Mouse (Mus musculus) Patski (cell line): ENCODE measurements around the gene Cacnb2. TPM values are rescaled to one million over a fixed set of nuclear protein-coding genes. Genes with fewer than 3 reads are reported as not detected.

Experiments used
- ATAC-seq: fragments of 100-300 bp; one replicate; pipeline ENCODE4 v1.8.0; 2021
- CTCF ChIA-PET: fragments of 350-600 bp; sonication (Branson Sonifier 250); formaldehyde crosslinking; loops from one replicate; lab custom pipeline; 2022; ENCODE audit warnings: inconsistent platforms; lab: Charles Lee
- POLR2A ChIA-PET: fragments of 350-600 bp; sonication (Branson Sonifier 250); formaldehyde crosslinking; loops from one replicate; lab custom pipeline; 2022; ENCODE audit warnings: antibody characterized with exemption, inconsistent platforms; lab: Charles Lee
- DNase-seq: peaks from one replicate; pipeline ENCODE4 v3.0.0-alpha.2; 2011; ENCODE audit warnings: low read depth, low spot score
- H3K27me3 ChIP-seq: fragments of 371-371 bp; one replicate; pipeline ENCODE4 v1.5.1; 2021
- CTCF ChIP-seq: fragments of 100-300 bp; IDR thresholded peaks from one replicate; pipeline ENCODE4 v1.5.1; 2021
- in situ Hi-C: fragments of 300-500 bp; cut with MboI; formaldehyde crosslinking; loops from 3 replicates; pipeline ENCODE4 v1.11.1; 2018; ENCODE audit warnings: low pct_unique_long_range_greater_than_20kb, mixed read lengths
- polyA plus RNA-seq: library from polyadenylated mRNA; unstranded; gene quantifications from one replicate; pipeline ENCODE4 v1.2.3, GENCODE M21; 2021

Cacnb2 gene
- polyA plus RNA-seq, 1 experiment from 2014 or later: 0.91 TPM

GRCm38 (mm10) chr2:14769448-14769847, 166.6 kb downstream of the Cacnb2 start:
- in situ Hi-C loops: no loop called here
- no peak for TF ChIP-seq CTCF
- ATAC-seq (peak; percentile 47), DNase-seq (no peak)
- no peaks in the 10 kb centered on the region for H3K27me3 ChIP-seq
- ChIA-PET CTCF (no interaction called here), POLR2A (no interaction called here)

GRCm38 (mm10) chr2:14770635-14771034, 167.7 kb downstream of the Cacnb2 start:
- no peak for ATAC-seq
- ChIA-PET POLR2A (no interaction called here), CTCF (no interaction called here)
- no peaks in the 10 kb centered on the region for H3K27me3 ChIP-seq
- in situ Hi-C loops: no loop called here
- no peak for TF ChIP-seq CTCF
- DNase-seq: no peak

GRCm38 (mm10) chr2:14774375-14774774, 171.5 kb downstream of the Cacnb2 start:
- POLR2A ChIA-PET: no interaction called here
- TF ChIP-seq CTCF: no peak

GRCm38 (mm10) chr2:14774857-14775495, 172.1 kb downstream of the Cacnb2 start:
- ChIA-PET CTCF (interaction anchor here (1.7 kb wide), 1 partner anchor 13 kb away, joined by 6 read pairs; no protein-coding TSS in a partner anchor), POLR2A (no interaction called here)
- ATAC-seq: no peak
- in situ Hi-C loops: no loop called here
- DNase-seq: no peak
- TF ChIP-seq CTCF: no peak
- no peaks in the 10 kb centered on the region for H3K27me3 ChIP-seq

More at GRCm38 (mm10) chr2:14774375-14774774, 171.5 kb downstream of the Cacnb2 start:
- CTCF ChIA-PET: interaction anchor here (1.7 kb wide), 1 partner anchor 13 kb away, joined by 6 read pairs; no protein-coding TSS in a partner anchor
- DNase-seq (no peak), ATAC-seq (no peak)
- in situ Hi-C loops: no loop called here
- H3K27me3 ChIP-seq: no peaks in the 10 kb centered on the region

- ChIA-PET CTCF (no interaction called here), POLR2A (no interaction called here)
- no peaks in the 10 kb centered on the region for H3K27me3 ChIP-seq
- no peak for DNase-seq
- TF ChIP-seq CTCF: no peak
- ATAC-seq: no peak
- in situ Hi-C loops: no loop called here
Measured at GRCm38 (mm10) chr2:14787983-14788382, 185.1 kb downstream of the Cacnb2 start.

GRCm38 (mm10) chr2:14801446-14802046, 198.7 kb downstream of the Cacnb2 start:
- TF ChIP-seq CTCF: no peak
- DNase-seq: no peak
- no peaks in the 10 kb centered on the region for H3K27me3 ChIP-seq
- in situ Hi-C loops: no loop called here
- ATAC-seq: no peak
- ChIA-PET POLR2A (no interaction called here), CTCF (no interaction called here)

GRCm38 (mm10) chr2:14807650-14808347, 204.9 kb downstream of the Cacnb2 start:
- no peak for DNase-seq
- ATAC-seq: peak; percentile 21
- POLR2A ChIA-PET: no interaction called here
- in situ Hi-C loops: no loop called here
- no peak for TF ChIP-seq CTCF
- no peaks in the 10 kb centered on the region for H3K27me3 ChIP-seq
- CTCF ChIA-PET: no interaction called here

GRCm38 (mm10) chr2:14814977-14815376, 212.1 kb downstream of the Cacnb2 start:
- ATAC-seq (no peak), DNase-seq (no peak)
- ChIA-PET POLR2A (no interaction called here), CTCF (no interaction called here)
- in situ Hi-C loops: no loop called here
- H3K27me3 ChIP-seq: no peaks in the 10 kb centered on the region
- no peak for TF ChIP-seq CTCF

- no peak for ATAC-seq
- no peak for TF ChIP-seq CTCF
- H3K27me3 ChIP-seq: no peaks in the 10 kb centered on the region
- DNase-seq: no peak
- in situ Hi-C loops: no loop called here
- CTCF ChIA-PET: no interaction called here
- POLR2A ChIA-PET: no interaction called here
Measured at GRCm38 (mm10) chr2:14818651-14819050, 215.8 kb downstream of the Cacnb2 start.

GRCm38 (mm10) chr2:14820946-14821345, 218.1 kb downstream of the Cacnb2 start:
- no peak for ATAC-seq
- CTCF ChIA-PET: no interaction called here
- POLR2A ChIA-PET: no interaction called here
- in situ Hi-C loops: no loop called here
- no peak for DNase-seq
- TF ChIP-seq CTCF: no peak
- no peaks in the 10 kb centered on the region for H3K27me3 ChIP-seq

GRCm38 (mm10) chr2:14823105-14823504, 220.2 kb downstream of the Cacnb2 start:
- POLR2A ChIA-PET: no interaction called here
- no peak for ATAC-seq
- CTCF ChIA-PET: interaction anchor here (1.1 to 1.3 kb wide), 2 partner anchors 14 to 40 kb away, joined by 3 to 6 read pairs; no protein-coding TSS in a partner anchor
- TF ChIP-seq CTCF: no peak
- no peak for DNase-seq
- no peaks in the 10 kb centered on the region for H3K27me3 ChIP-seq
- in situ Hi-C loops: no loop called here
